Mouse (Mus musculus): ENCODE measurements at regions not wholly inside any gene's neighbourhood (a gene's known extent, or its start where the extent isn't known, plus 50 kb on each side); places are given as distances from the start of the nearest gene placed in this dataset.

- no peaks in the 10 kb centered on the region for H3K27me3 ChIP-seq (ENCODE audit: control insufficient read depth, insufficient read depth, low read length)
- no peak overlapping the region for H3K27ac ChIP-seq (replicated peaks in 1 of 2; ENCODE audit: control insufficient read depth in 1 of 2, insufficient read depth in 1 of 2, low read depth in 2 of 2, low read length in 2 of 2)
- H3K36me3 ChIP-seq (ENCODE audit: control insufficient read depth, insufficient read depth, low read length): no peaks in the 10 kb centered on the region
- no peaks in the 10 kb centered on the region for H3K9me3 ChIP-seq (ENCODE audit: control insufficient read depth, low read length)
- 18% methylated on average over 3 of the region's 3 CpGs for whole genome bisulfite sequencing
- no peak overlapping the region for H3K4me2 ChIP-seq (ENCODE audit: low read length)
- H3K4me3 ChIP-seq (ENCODE audit: control insufficient read depth in 1 of 2, insufficient read depth in 1 of 2, low read depth in 1 of 2, low read length in 2 of 2): no peak overlapping the region
- ATAC-seq (ENCODE audit: insufficient number of reproducible peaks, insufficient read depth, low FRiP score, low read depth): no peak
- H3K4me1 ChIP-seq (ENCODE audit: control insufficient read depth in 2 of 2, insufficient read depth in 2 of 2, low read length in 2 of 2): no peaks in the 10 kb centered on the region
- H3K9ac ChIP-seq (ENCODE audit: low read length): no peak overlapping the region
These were observed 812.2 kb upstream of the Alcam start for GRCm38 (mm10) chr16:53266116-53266515.

- Histone ChIP-seq H3K9me3 (ENCODE audit: control insufficient read depth, low read length) (no peaks in the 10 kb centered on the region), H3K27ac (replicated peaks in 1 of 2; ENCODE audit: control insufficient read depth in 1 of 2, insufficient read depth in 1 of 2, low read depth in 2 of 2, low read length in 2 of 2) (no peak overlapping the region), H3K9ac (ENCODE audit: low read length) (no peak overlapping the region), H3K27me3 (ENCODE audit: control insufficient read depth, insufficient read depth, low read length) (no peaks in the 10 kb centered on the region), H3K4me2 (ENCODE audit: low read length) (no peak overlapping the region), H3K4me1 (ENCODE audit: control insufficient read depth in 2 of 2, insufficient read depth in 2 of 2, low read length in 2 of 2) (no peaks in the 10 kb centered on the region), H3K36me3 (ENCODE audit: control insufficient read depth, insufficient read depth, low read length) (no peaks in the 10 kb centered on the region), H3K4me3 (ENCODE audit: control insufficient read depth in 1 of 2, insufficient read depth in 1 of 2, low read depth in 1 of 2, low read length in 2 of 2) (no peak overlapping the region)
- ATAC-seq (ENCODE audit: insufficient number of reproducible peaks, insufficient read depth, low FRiP score, low read depth): no peak
- 66% methylated on average over 1 of the region's 1 CpGs for WGBS
These were observed 791.5 kb upstream of the Alcam start for GRCm38 (mm10) chr16:53245365-53245764.

GRCm38 (mm10) chr16:53242126-53242537 is 788.3 kb upstream of the Alcam start:
- Histone ChIP-seq H3K27ac (replicated peaks in 1 of 2; ENCODE audit: control insufficient read depth in 1 of 2, insufficient read depth in 1 of 2, low read depth in 2 of 2, low read length in 2 of 2) (no peak overlapping the region), H3K4me1 (ENCODE audit: control insufficient read depth in 2 of 2, insufficient read depth in 2 of 2, low read length in 2 of 2) (no peaks in the 10 kb centered on the region), H3K9me3 (ENCODE audit: control insufficient read depth, low read length) (no peaks in the 10 kb centered on the region), H3K9ac (ENCODE audit: low read length) (no peak overlapping the region), H3K36me3 (ENCODE audit: control insufficient read depth, insufficient read depth, low read length) (no peaks in the 10 kb centered on the region), H3K4me2 (ENCODE audit: low read length) (no peak overlapping the region), H3K4me3 (ENCODE audit: control insufficient read depth in 1 of 2, insufficient read depth in 1 of 2, low read depth in 1 of 2, low read length in 2 of 2) (no peak overlapping the region), H3K27me3 (ENCODE audit: control insufficient read depth, insufficient read depth, low read length) (no peaks in the 10 kb centered on the region)
- no peak for ATAC-seq (ENCODE audit: insufficient number of reproducible peaks, insufficient read depth, low FRiP score, low read depth)
- WGBS: 74% methylated on average over 3 of the region's 3 CpGs

- no peaks in the 10 kb centered on the region for H3K4me1 ChIP-seq (ENCODE audit: control insufficient read depth in 2 of 2, insufficient read depth in 2 of 2, low read length in 2 of 2)
- WGBS: 78% methylated on average over 4 of the region's 4 CpGs
- ATAC-seq (ENCODE audit: insufficient number of reproducible peaks, insufficient read depth, low FRiP score, low read depth): no peak
These were observed 765.0 kb upstream of the Alcam start for GRCm38 (mm10) chr16:53218886-53219285.

GRCm38 (mm10) chr16:53201449-53201848 is 747.6 kb upstream of the Alcam start:
- H3K4me1 ChIP-seq (ENCODE audit: control insufficient read depth in 2 of 2, insufficient read depth in 2 of 2, low read length in 2 of 2): no peaks in the 10 kb centered on the region
- H3K36me3 ChIP-seq (ENCODE audit: control insufficient read depth, insufficient read depth, low read length): no peaks in the 10 kb centered on the region
- H3K9ac ChIP-seq (ENCODE audit: low read length): no peak overlapping the region
- 50% methylated on average over 1 of the region's 1 CpGs for WGBS
- H3K27me3 ChIP-seq (ENCODE audit: control insufficient read depth, insufficient read depth, low read length): no peaks in the 10 kb centered on the region
- ATAC-seq (ENCODE audit: insufficient number of reproducible peaks, insufficient read depth, low FRiP score, low read depth): no peak
- H3K4me2 ChIP-seq (ENCODE audit: low read length): no peak overlapping the region
- H3K27ac ChIP-seq (replicated peaks in 1 of 2; ENCODE audit: control insufficient read depth in 1 of 2, insufficient read depth in 1 of 2, low read depth in 2 of 2, low read length in 2 of 2): no peak overlapping the region
- no peaks in the 10 kb centered on the region for H3K9me3 ChIP-seq (ENCODE audit: control insufficient read depth, low read length)
- H3K4me3 ChIP-seq (ENCODE audit: control insufficient read depth in 1 of 2, insufficient read depth in 1 of 2, low read depth in 1 of 2, low read length in 2 of 2): no peak overlapping the region

More at GRCm38 (mm10) chr16:53218886-53219285, 765.0 kb upstream of the Alcam start:
- H3K9ac ChIP-seq (ENCODE audit: low read length): no peak overlapping the region
- no peaks in the 10 kb centered on the region for H3K27me3 ChIP-seq (ENCODE audit: control insufficient read depth, insufficient read depth, low read length)
- no peak overlapping the region for H3K4me2 ChIP-seq (ENCODE audit: low read length)
- H3K36me3 ChIP-seq (ENCODE audit: control insufficient read depth, insufficient read depth, low read length): no peaks in the 10 kb centered on the region
- H3K27ac ChIP-seq (replicated peaks in 1 of 2; ENCODE audit: control insufficient read depth in 1 of 2, insufficient read depth in 1 of 2, low read depth in 2 of 2, low read length in 2 of 2): no peak overlapping the region
- no peak overlapping the region for H3K4me3 ChIP-seq (ENCODE audit: control insufficient read depth in 1 of 2, insufficient read depth in 1 of 2, low read depth in 1 of 2, low read length in 2 of 2)
- no peaks in the 10 kb centered on the region for H3K9me3 ChIP-seq (ENCODE audit: control insufficient read depth, low read length)

GRCm38 (mm10) chr16:53186444-53186843 is 732.6 kb upstream of the Alcam start:
- Histone ChIP-seq H3K9me3 (ENCODE audit: control insufficient read depth, low read length) (no peaks in the 10 kb centered on the region), H3K36me3 (ENCODE audit: control insufficient read depth, insufficient read depth, low read length) (no peaks in the 10 kb centered on the region), H3K4me1 (ENCODE audit: control insufficient read depth in 2 of 2, insufficient read depth in 2 of 2, low read length in 2 of 2) (no peaks in the 10 kb centered on the region), H3K4me2 (ENCODE audit: low read length) (no peak overlapping the region), H3K27me3 (ENCODE audit: control insufficient read depth, insufficient read depth, low read length) (no peaks in the 10 kb centered on the region), H3K9ac (ENCODE audit: low read length) (no peak overlapping the region), H3K27ac (replicated peaks in 1 of 2; ENCODE audit: control insufficient read depth in 1 of 2, insufficient read depth in 1 of 2, low read depth in 2 of 2, low read length in 2 of 2) (no peak overlapping the region), H3K4me3 (ENCODE audit: control insufficient read depth in 1 of 2, insufficient read depth in 1 of 2, low read depth in 1 of 2, low read length in 2 of 2) (no peak overlapping the region)
- 58% methylated on average over 3 of the region's 3 CpGs for WGBS
- no peak for ATAC-seq (ENCODE audit: insufficient number of reproducible peaks, insufficient read depth, low FRiP score, low read depth)

- no peaks in the 10 kb centered on the region for H3K4me1 ChIP-seq (ENCODE audit: control insufficient read depth in 2 of 2, insufficient read depth in 2 of 2, low read length in 2 of 2)
- no peak overlapping the region for H3K4me2 ChIP-seq (ENCODE audit: low read length)
- no peak overlapping the region for H3K27ac ChIP-seq (replicated peaks in 1 of 2; ENCODE audit: control insufficient read depth in 1 of 2, insufficient read depth in 1 of 2, low read depth in 2 of 2, low read length in 2 of 2)
- no peak overlapping the region for H3K9ac ChIP-seq (ENCODE audit: low read length)
- H3K36me3 ChIP-seq (ENCODE audit: control insufficient read depth, insufficient read depth, low read length): no peaks in the 10 kb centered on the region
- no peaks in the 10 kb centered on the region for H3K27me3 ChIP-seq (ENCODE audit: control insufficient read depth, insufficient read depth, low read length)
- no peak overlapping the region for H3K4me3 ChIP-seq (ENCODE audit: control insufficient read depth in 1 of 2, insufficient read depth in 1 of 2, low read depth in 1 of 2, low read length in 2 of 2)
- no peaks in the 10 kb centered on the region for H3K9me3 ChIP-seq (ENCODE audit: control insufficient read depth, low read length)
- no peak for ATAC-seq (ENCODE audit: insufficient number of reproducible peaks, insufficient read depth, low FRiP score, low read depth)
These were observed 702.5 kb upstream of the Alcam start for GRCm38 (mm10) chr16:53156352-53156751.

- H3K9me3 ChIP-seq (ENCODE audit: control insufficient read depth, low read length): no peaks in the 10 kb centered on the region
- no peak overlapping the region for H3K4me3 ChIP-seq (ENCODE audit: control insufficient read depth in 1 of 2, insufficient read depth in 1 of 2, low read depth in 1 of 2, low read length in 2 of 2)
- H3K27ac ChIP-seq (replicated peaks in 1 of 2; ENCODE audit: control insufficient read depth in 1 of 2, insufficient read depth in 1 of 2, low read depth in 2 of 2, low read length in 2 of 2): peak overlapping the region; percentile 59 to 74
- no peak overlapping the region for H3K4me2 ChIP-seq (ENCODE audit: low read length)
- no peak for ATAC-seq (ENCODE audit: insufficient number of reproducible peaks, insufficient read depth, low FRiP score, low read depth)
- no peaks in the 10 kb centered on the region for H3K36me3 ChIP-seq (ENCODE audit: control insufficient read depth, insufficient read depth, low read length)
- no peak overlapping the region for H3K9ac ChIP-seq (ENCODE audit: low read length)
- 2% methylated on average over 2 of the region's 2 CpGs for WGBS
- H3K27me3 ChIP-seq (ENCODE audit: control insufficient read depth, insufficient read depth, low read length): no peaks in the 10 kb centered on the region
- peaks cover 5 to 10% of the 10 kb centered on the region in 2 experiments for H3K4me1 ChIP-seq (ENCODE audit: control insufficient read depth in 2 of 2, insufficient read depth in 2 of 2, low read length in 2 of 2)
These were observed 676.8 kb upstream of the Alcam start for GRCm38 (mm10) chr16:53130677-53131076.
